Mouse (Mus musculus): ENCODE results near the gene Sdr39u1. TPM values are rescaled to one million over a fixed set of nuclear protein-coding genes. Genes with fewer than 3 reads are reported as not detected.

Gene Sdr39u1
- polyA plus RNA-seq, 1 experiment from 2014 or later = 50.3 TPM

GRCm38 (mm10) chr14:55880982-55881381, 19.1 kb downstream of the Sdr39u1 start:
- Histone ChIP-seq H3K4me1 (peaks cover 47% of the 10 kb centered on the region), H3K27ac (no peak overlapping the region), H3K9me3 (no peaks in the 10 kb centered on the region), H3K27me3 (ENCODE audit: insufficient read depth, poor library complexity, severe bottlenecking) (no peaks in the 10 kb centered on the region), H3K36me3 (no peaks in the 10 kb centered on the region), H3K4me3 (no peak overlapping the region)
- no peak for DNase-seq (ENCODE audit: low spot score)
- 67% methylated on average over 8 of the region's 8 CpGs for WGBS

DNA sequence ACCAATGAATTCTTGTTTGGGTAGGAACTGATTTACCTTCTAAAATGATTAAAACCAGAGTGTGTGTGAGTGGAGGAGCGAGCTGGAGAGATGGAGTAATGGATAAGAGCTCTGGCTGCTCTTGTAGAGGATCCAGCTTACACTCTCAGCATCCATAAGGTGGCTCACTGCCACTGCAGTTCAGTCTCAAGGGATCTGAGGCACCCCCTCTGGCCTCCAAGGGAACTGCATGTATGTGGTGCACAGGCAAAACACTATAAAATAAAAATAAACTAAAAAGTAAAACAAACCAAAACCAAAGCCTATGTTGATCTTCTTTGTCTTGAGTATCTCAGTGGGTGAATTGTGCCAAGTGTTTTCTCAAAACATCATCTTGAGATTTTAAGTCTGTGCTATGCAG, 20.5 kb downstream of the Sdr39u1 start:
- Histone ChIP-seq H3K27me3 (ENCODE audit: insufficient read depth, poor library complexity, severe bottlenecking) (no peaks in the 10 kb centered on the region), H3K4me3 (no peak overlapping the region), H3K27ac (no peak overlapping the region), H3K4me1 (peaks cover 41% of the 10 kb centered on the region), H3K9me3 (no peaks in the 10 kb centered on the region), H3K36me3 (no peaks in the 10 kb centered on the region)
- DNase-seq (ENCODE audit: low spot score) = no peak
- WGBS = 34% methylated on average over 1 of the region's 1 CpGs

DNA sequence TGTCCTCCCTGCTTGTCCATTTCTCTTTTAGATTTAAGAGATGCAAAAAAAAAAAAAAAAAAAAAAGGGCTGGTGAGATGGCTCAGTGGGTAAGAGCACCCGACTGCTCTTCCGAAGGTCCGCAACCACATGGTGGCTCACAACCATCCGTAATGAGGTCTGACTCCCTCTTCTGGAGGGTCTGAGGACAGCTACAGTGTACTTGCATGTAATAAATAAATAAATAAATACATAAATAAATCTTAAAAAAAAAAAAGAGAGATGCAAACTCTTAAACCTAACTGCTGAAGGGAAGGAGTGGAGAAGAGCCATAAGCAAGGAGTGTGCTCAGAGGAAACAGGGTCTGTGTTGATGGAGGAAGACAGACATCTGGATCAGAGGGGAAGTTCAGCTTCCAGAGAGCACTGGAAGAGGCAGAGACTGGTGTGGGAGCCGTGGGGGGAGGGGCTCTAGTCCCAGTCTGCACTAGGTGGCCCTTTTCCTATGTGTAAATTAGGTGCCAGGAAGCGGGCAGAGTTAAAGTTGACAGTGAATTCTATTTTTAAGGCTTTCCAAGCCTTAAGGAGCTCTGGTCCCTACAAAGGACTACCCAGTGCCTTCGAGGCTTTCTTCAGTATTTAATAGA, 21.7 kb downstream of the Sdr39u1 start:
- Histone ChIP-seq H3K4me1 (peaks cover 40% of the 10 kb centered on the region), H3K27me3 (ENCODE audit: insufficient read depth, poor library complexity, severe bottlenecking) (no peaks in the 10 kb centered on the region), H3K9me3 (no peaks in the 10 kb centered on the region), H3K27ac (no peak overlapping the region), H3K36me3 (no peaks in the 10 kb centered on the region), H3K4me3 (no peak overlapping the region)
- no peak for DNase-seq (ENCODE audit: low spot score)
- WGBS = 14% methylated on average over 7 of the region's 7 CpGs

- Histone ChIP-seq H3K27me3 (ENCODE audit: insufficient read depth, poor library complexity, severe bottlenecking) (no peaks in the 10 kb centered on the region), H3K36me3 (peaks cover 4% of the 10 kb centered on the region), H3K27ac (peak overlapping the region; percentile 47), H3K9me3 (no peaks in the 10 kb centered on the region), H3K4me1 (peaks cover 41% of the 10 kb centered on the region), H3K4me3 (peak overlapping the region; percentile 41)
- no peak for DNase-seq (ENCODE audit: low spot score)
- 13% methylated on average over 14 of the region's 14 CpGs for WGBS
Measured at GRCm38 (mm10) chr14:55877469-55878315, 22.4 kb downstream of the Sdr39u1 start.

DNA sequence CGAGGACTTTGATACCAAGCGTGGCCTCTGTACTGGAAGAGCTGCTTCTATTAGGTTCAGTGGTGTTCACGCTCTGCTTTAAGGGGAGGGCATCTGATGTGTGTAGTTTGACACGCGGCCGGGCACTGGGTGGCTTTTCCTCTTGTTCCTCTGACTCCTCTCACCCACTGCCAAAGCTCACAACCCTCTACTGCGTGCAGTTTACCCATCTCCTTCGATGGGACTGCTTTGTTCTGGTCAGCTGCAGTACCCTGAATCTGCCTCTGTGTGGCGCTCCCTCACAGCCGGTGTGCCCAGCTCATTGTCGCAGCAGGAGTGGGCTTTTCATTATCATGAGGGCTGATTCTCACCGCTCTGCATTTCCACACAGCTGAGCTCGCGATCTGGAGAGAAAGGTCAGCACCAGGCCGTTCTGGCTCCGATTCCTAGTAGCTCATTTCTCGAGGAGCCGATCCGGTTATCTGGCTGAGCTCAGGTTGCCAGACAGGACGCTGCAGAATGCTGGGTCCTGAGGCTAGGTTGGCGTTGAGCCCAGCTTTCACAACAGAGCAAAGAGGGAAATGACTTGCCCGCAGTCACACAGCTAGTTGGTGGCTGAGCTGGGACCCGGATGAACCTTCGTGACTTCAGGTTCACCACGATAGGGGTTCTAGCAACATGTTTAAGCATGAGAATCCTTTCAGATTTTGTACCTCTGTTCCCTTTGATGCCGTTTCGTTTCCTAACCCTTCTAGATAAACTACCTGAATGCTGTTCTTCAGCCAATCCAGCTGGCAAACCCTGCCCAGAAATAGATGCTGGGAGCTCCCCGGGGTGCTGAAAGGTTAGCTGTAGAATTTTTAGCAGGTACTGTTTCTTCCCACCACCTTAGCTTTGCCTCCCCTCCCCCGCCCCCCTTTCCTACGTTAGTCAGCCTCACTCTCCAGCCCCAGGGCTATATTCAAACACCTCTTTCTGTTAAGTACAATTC, 26.1 kb downstream of the Sdr39u1 start:
- Histone ChIP-seq H3K27ac (peak overlapping the region; percentile 2; the same call in 1 of the 2 replicates), H3K27me3 (ENCODE audit: insufficient read depth, poor library complexity, severe bottlenecking) (no peaks in the 10 kb centered on the region), H3K9me3 (no peaks in the 10 kb centered on the region), H3K36me3 (peaks cover 41% of the 10 kb centered on the region), H3K4me1 (peaks cover 35% of the 10 kb centered on the region), H3K4me3 (peak overlapping the region; percentile 42)
- WGBS = 11% methylated on average over 30 of the region's 30 CpGs
- DNase-seq (ENCODE audit: low spot score) = peak; percentile 88

DNA sequence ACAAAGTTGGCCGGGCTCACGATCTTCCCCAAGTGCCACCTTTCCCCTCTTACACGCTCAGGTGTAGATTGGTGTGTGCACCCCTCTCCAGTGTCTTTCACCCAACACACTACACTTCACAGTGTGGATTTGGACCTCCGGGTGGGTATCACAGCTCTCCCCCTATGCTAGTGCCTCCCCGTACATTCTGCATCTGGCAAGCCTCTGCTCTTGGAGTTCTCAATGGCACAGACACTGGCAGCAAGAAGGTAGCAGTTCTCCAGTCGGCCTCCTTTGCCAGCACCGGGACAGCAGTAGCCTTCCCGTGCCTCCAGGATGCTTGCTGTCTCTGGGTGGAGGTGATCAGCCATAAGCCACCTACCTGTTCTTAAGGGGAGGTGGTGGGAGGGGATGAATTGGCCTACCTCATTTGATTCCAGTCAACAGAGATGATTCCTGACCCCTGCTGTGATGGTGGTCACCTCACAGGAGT, 26.8 kb downstream of the Sdr39u1 start:
- Histone ChIP-seq H3K36me3 (peaks cover 48% of the 10 kb centered on the region), H3K9me3 (no peaks in the 10 kb centered on the region), H3K4me3 (no peak overlapping the region), H3K4me1 (peaks cover 36% of the 10 kb centered on the region), H3K27me3 (ENCODE audit: insufficient read depth, poor library complexity, severe bottlenecking) (no peaks in the 10 kb centered on the region), H3K27ac (no peak overlapping the region)
- no peak for DNase-seq (ENCODE audit: low spot score)
- 83% methylated on average over 8 of the region's 8 CpGs for WGBS

DNA sequence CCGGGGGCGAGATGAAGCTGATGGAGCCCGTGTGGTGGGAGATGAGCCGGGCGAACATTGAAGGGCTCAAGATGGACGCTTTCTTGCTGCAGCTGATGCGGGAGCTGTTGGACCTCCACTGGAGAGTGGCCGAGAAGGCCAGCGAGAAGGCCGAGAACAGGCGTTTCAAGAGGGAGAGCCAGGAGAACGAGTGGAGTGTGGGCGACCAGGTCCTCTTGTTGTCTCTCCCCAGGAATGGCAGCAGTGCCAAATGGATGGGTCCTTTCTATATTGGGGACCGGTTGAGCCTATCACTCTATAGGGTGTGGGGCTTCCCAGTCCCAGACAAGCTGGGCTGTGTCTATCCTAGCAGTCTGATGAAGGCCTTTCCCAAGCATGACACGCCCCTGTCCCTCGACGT, 27.5 kb downstream of the Sdr39u1 start:
- 89% methylated on average over 17 of the region's 17 CpGs for WGBS
- no peak overlapping the region for H3K27ac ChIP-seq
- peaks cover 32% of the 10 kb centered on the region for H3K4me1 ChIP-seq
- H3K9me3 ChIP-seq = no peaks in the 10 kb centered on the region
- no peaks in the 10 kb centered on the region for H3K27me3 ChIP-seq (ENCODE audit: insufficient read depth, poor library complexity, severe bottlenecking)
- peaks cover 55% of the 10 kb centered on the region for H3K36me3 ChIP-seq
- H3K4me3 ChIP-seq = no peak overlapping the region
- DNase-seq (ENCODE audit: low spot score) = no peak

DNA sequence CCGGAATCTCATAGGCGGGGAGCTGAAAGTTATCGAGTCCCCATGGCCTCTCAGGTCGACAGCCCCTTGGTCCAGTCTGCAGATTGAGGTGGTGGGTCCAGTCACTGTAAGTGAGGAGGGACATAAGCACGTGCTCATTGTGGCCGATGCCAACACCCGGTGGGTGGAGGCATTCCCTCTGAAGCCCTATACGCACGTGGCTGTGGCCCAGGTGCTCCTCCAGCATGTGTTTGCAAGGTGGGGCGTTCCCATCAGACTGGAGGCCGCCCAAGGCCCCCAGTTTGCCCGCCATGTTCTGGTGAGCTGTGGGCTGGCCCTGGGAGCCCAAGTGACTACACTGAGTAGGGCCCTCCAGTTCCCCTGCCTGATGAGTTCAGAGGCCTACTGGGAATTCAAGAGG, 28.1 kb downstream of the Sdr39u1 start:
- peaks cover 58% of the 10 kb centered on the region for H3K36me3 ChIP-seq
- H3K4me1 ChIP-seq = peaks cover 30% of the 10 kb centered on the region
- H3K4me3 ChIP-seq = no peak overlapping the region
- no peaks in the 10 kb centered on the region for H3K27me3 ChIP-seq (ENCODE audit: insufficient read depth, poor library complexity, severe bottlenecking)
- H3K27ac ChIP-seq = no peak overlapping the region
- no peak for DNase-seq (ENCODE audit: low spot score)
- 85% methylated on average over 12 of the region's 12 CpGs for WGBS
- H3K9me3 ChIP-seq = no peaks in the 10 kb centered on the region

DNA sequence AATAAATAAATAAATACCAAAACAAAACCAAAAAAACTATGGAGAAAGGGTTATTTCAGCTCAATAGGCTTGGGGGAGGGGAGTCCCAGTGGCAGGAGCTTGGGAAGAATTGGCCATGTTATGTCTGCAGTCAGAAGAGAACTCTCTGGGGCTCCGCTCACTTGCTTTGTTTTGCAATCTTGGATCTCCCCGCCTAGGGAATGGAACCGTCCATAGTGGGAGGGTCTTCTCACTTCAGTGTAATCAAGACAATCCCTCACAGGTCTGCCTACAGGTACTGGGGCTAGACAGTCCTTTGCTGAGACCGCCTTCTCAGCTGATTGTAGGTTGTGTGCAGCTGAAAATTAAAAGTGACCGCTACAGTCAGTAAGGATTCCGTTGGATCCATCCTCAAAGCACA, 30.6 kb downstream of the Sdr39u1 start:
- no peak overlapping the region for H3K27ac ChIP-seq
- H3K4me3 ChIP-seq = no peak overlapping the region
- H3K36me3 ChIP-seq = peaks cover 83% of the 10 kb centered on the region
- DNase-seq (ENCODE audit: low spot score) = no peak
- H3K9me3 ChIP-seq = no peaks in the 10 kb centered on the region
- WGBS = 94% methylated on average over 6 of the region's 6 CpGs
- peaks cover 28% of the 10 kb centered on the region for H3K4me1 ChIP-seq
- no peaks in the 10 kb centered on the region for H3K27me3 ChIP-seq (ENCODE audit: insufficient read depth, poor library complexity, severe bottlenecking)

- no peak for DNase-seq (ENCODE audit: low spot score)
- Histone ChIP-seq H3K9me3 (no peaks in the 10 kb centered on the region), H3K4me3 (no peak overlapping the region), H3K4me1 (peaks cover 22% of the 10 kb centered on the region), H3K27me3 (ENCODE audit: insufficient read depth, poor library complexity, severe bottlenecking) (no peaks in the 10 kb centered on the region), H3K27ac (no peak overlapping the region), H3K36me3 (peaks cover 94% of the 10 kb centered on the region)
- WGBS = 79% methylated on average over 14 of the region's 14 CpGs
Measured at GRCm38 (mm10) chr14:55868230-55869026, 31.7 kb downstream of the Sdr39u1 start.

GRCm38 (mm10) chr14:55866962-55867361, 33.1 kb downstream of the Sdr39u1 start:
- Histone ChIP-seq H3K27me3 (ENCODE audit: insufficient read depth, poor library complexity, severe bottlenecking) (no peaks in the 10 kb centered on the region), H3K36me3 (peaks cover 92% of the 10 kb centered on the region), H3K4me3 (no peak overlapping the region), H3K27ac (no peak overlapping the region), H3K4me1 (peaks cover 26% of the 10 kb centered on the region), H3K9me3 (no peaks in the 10 kb centered on the region)
- DNase-seq (ENCODE audit: low spot score) = no peak
- WGBS = 41% methylated on average over 4 of the region's 4 CpGs

GRCm38 (mm10) chr14:55863773-55864172, 36.3 kb downstream of the Sdr39u1 start:
- no peak overlapping the region; the same call in 1 of the 2 replicates for H3K27ac ChIP-seq
- 36% methylated on average over 7 of the region's 7 CpGs for WGBS
- H3K9me3 ChIP-seq = no peaks in the 10 kb centered on the region
- DNase-seq (ENCODE audit: low spot score) = no peak
- H3K36me3 ChIP-seq = peaks cover 69% of the 10 kb centered on the region
- H3K4me3 ChIP-seq = no peak overlapping the region
- H3K27me3 ChIP-seq (ENCODE audit: insufficient read depth, poor library complexity, severe bottlenecking) = no peaks in the 10 kb centered on the region
- H3K4me1 ChIP-seq = peaks cover 54% of the 10 kb centered on the region
